Mouse (Mus musculus) midbrain, postnatal 0 days (tissue): ENCODE results near the gene Ccnyl1. TPM values are rescaled to one million over a fixed set of nuclear protein-coding genes. Genes with fewer than 3 reads are reported as not detected.

Source experiments
- ATAC-seq: fragments of 200-750 bp; cut with Nextera tagmentation; 2 replicates; pipeline ENCODE4 v1.8.0; 2017; ENCODE audit warnings: moderate number of reproducible peaks, mild to moderate bottlenecking, moderate TSS enrichment, moderate library complexity; ENCODE audit not compliant: low FRiP score
- DNase-seq: peaks from one replicate; pipeline ENCODE4 v3.0.0-alpha.2; 2015; ENCODE audit warnings: low spot score
- H3K27ac ChIP-seq: fragments of 300-500 bp; sonication (generic); 2 replicates; pipeline ENCODE4 v1.5.1; 2014; ENCODE audit warnings: low read depth, mild to moderate bottlenecking, low read length, mixed read lengths
- H3K27me3 ChIP-seq: fragments of 300-500 bp; sonication (generic); 2 replicates; pipeline ENCODE4 v1.6.1; 2014; ENCODE audit warnings: low read length, control low read depth, mixed read lengths; ENCODE audit not compliant: insufficient read depth
- H3K36me3 ChIP-seq: fragments of 300-500 bp; sonication (generic); 2 replicates; pipeline ENCODE4 v1.6.1; 2014; ENCODE audit warnings: low read length, control low read depth, mixed read lengths; ENCODE audit not compliant: insufficient read depth
- H3K4me1 ChIP-seq: fragments of 300-500 bp; sonication (generic); 2 replicates; pipeline ENCODE4 v1.6.1; 2014; ENCODE audit warnings: mild to moderate bottlenecking, control low read depth, antibody characterized with exemption, low read length, mixed read lengths; ENCODE audit not compliant: insufficient read depth
- H3K4me2 ChIP-seq: fragments of 300-500 bp; sonication (generic); 2 replicates; pipeline ENCODE4 v1.6.1; 2014; ENCODE audit warnings: low read depth, mild to moderate bottlenecking, low read length, mixed read lengths; ENCODE audit not compliant: poor library complexity, severe bottlenecking
- H3K4me3 ChIP-seq: fragments of 300-500 bp; sonication (generic); 2 replicates; pipeline ENCODE4 v1.5.1; 2014; ENCODE audit warnings: low read depth, mild to moderate bottlenecking, low read length, moderate library complexity
- H3K9ac ChIP-seq: fragments of 300-500 bp; sonication (generic); replicated peaks from 2 replicates; pipeline ENCODE4 v1.6.1; 2014; ENCODE audit warnings: mild to moderate bottlenecking, low read length, moderate library complexity, mixed read lengths; ENCODE audit not compliant: poor library complexity, severe bottlenecking
- H3K9me3 ChIP-seq: fragments of 300-500 bp; sonication (generic); 2 replicates; pipeline ENCODE4 v1.6.1; 2016; ENCODE audit warnings: low read length, control low read depth
- CTCF ChIP-seq: IDR thresholded peaks from 2 replicates; pipeline ENCODE4 v1.5.1; 2016; ENCODE audit warnings: antibody characterized with exemption, mild to moderate bottlenecking
- WGBS: fragments of 180-500 bp; shearing (Covaris S2); extraction: QIAGEN DNeasy Blood & Tissue Kit; methylation state at CpG from one replicate; pipeline ENCODE4 v1.1.7; 2014; 5-methylcytosine and 5-hydroxymethylcytosine counted together
- polyA plus RNA-seq: library from polyadenylated mRNA; unstranded; fragments of >200 nt; fragmentation: Nextera tagmentation; extraction: Ambion mirVana; gene quantifications from 2 replicates; pipeline ENCODE4 v1.2.1, GENCODE M21; 2015
- total RNA-seq: library from RNA; depleted of rRNA; stranded (reverse); fragments of >200 nt; gene quantifications from 2 replicates; pipeline ENCODE4 v1.2.3, GENCODE M21; 2014

Ccnyl1 gene
- total and polyA plus RNA-seq, 2 experiments from 2014 or later, result 4.1 to 36.6 TPM

DNA sequence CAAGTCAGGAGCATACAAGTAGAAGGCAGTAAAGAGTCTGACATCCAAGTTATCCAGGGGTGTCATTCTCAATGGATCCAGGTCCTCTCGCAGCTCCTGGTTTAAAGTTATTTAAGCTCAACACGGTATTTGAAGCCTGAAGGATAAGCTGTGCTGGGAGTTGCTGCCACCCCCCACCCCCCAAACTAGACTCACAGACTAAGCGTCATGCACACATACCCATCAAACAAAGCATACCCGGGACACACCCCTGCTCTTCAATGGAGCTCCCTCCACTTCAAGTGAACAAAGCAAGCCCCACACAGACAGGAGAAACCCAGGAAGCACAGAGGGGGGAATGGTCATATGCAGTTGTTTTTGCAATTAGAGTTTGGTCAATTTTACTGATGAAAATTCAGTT, 39.8 kb downstream of the Ccnyl1 start:
- Histone ChIP-seq H3K9ac (no peak overlapping the region), H3K4me3 (no peak overlapping the region), H3K4me1 (no peaks in the 10 kb centered on the region; the same call in 1 of the 2 replicates), H3K27ac (no peak overlapping the region), H3K9me3 (no peaks in the 10 kb centered on the region), H3K4me2 (no peak overlapping the region), H3K36me3 (no peaks in the 10 kb centered on the region), H3K27me3 (peaks cover 14% of the 10 kb centered on the region)
- DNase-seq (no peak), ATAC-seq (no peak)
- WGBS, result 64% methylated on average over 4 of the region's 4 CpGs
- TF ChIP-seq CTCF, result no peak

DNA sequence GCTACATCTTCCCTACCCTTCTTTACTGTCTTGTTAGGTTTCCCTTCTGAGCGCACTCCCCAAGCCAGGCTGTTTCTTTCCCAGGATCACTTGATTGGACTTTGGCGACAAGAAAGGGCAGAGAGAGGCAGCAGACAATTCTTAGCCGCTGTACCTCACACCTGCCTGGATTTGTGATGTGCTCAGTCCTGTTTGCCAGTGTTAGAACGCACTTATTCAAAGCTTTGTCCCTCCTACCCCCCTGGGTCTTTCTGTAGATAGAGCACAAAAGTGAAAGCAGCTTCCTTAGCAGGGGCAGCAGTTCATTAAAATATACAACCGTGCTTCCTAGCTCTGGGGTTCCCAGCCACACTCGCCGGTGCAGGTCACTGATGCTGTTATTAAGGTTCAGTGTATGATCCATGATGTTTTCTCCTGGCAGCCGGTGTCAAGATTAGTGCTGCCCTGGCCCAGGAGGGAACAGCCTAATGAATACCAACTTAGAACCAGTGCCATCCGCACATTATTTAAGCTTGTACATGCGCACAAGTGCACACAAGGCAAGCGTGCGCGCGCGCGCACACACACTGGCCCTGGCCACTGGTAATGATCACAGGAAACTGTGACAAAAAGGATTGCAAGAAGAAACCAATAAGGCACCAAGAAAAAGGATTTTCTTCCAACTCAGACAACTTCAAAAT, 41.2 kb downstream of the Ccnyl1 start:
- Histone ChIP-seq H3K27me3 (peaks cover 28% of the 10 kb centered on the region), H3K36me3 (no peaks in the 10 kb centered on the region), H3K4me1 (no peaks in the 10 kb centered on the region; the same call in 1 of the 2 replicates), H3K27ac (no peak overlapping the region), H3K4me3 (no peak overlapping the region), H3K9ac (no peak overlapping the region), H3K9me3 (no peaks in the 10 kb centered on the region), H3K4me2 (no peak overlapping the region)
- ATAC-seq (no peak), DNase-seq (no peak)
- 63% methylated on average over 16 of the region's 16 CpGs for WGBS
- no peak for TF ChIP-seq CTCF

DNA sequence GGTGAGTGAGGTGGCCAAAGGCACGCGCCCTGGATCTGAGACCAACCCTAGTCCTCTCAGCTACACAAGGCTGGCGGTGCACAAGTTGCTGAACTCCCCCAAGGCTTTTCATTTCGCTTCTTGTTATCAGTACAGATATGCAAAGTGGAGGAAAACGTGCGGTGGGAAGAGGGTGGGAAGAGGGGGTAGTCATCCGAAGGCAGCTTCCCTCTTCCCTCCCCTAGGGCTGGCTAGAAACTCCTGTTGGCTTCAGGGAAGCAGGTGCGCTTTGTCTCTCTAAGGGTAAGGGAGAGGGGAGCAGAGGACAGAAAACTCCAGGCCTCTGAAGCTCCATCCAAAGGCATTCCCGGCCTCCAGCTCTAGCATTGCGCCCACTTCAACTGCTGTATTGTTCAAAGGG, 41.9 kb downstream of the Ccnyl1 start:
- no peaks in the 10 kb centered on the region for H3K36me3 ChIP-seq
- ATAC-seq, result no peak

DNA sequence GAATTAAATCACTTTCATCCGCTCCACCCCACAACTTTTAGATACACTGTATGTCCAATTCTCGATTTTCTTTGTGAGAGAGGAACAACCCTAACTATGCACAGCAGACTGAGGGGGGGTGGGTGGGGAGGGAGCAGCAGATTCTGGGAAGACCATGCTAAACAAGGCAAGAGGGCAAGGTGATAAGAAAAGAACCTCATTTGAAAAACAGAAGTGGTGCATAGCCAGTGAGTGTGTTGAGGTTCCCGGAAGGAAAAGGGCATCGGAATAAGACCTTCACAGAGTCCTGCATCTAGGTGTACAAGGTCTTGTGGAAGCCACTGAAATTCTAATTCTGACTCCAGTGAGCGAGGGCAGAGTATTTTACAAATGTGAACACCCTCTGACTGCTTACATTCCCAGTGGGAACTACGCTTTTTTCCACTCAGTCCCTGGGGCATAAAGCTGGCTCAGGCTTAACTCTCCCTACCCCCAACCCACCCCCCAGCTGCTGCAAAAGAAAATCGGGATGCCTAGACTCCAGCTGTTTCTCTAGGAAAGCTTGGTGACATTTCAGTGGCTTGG, 42.5 kb downstream of the Ccnyl1 start:
- WGBS, result 65% methylated on average over 7 of the region's 7 CpGs
- H3K4me1 ChIP-seq, result no peaks in the 10 kb centered on the region; the same call in 1 of the 2 replicates
- no peak for ATAC-seq

More for the DNA sequence above, 41.9 kb downstream of the Ccnyl1 start:
- Histone ChIP-seq H3K9me3 (no peaks in the 10 kb centered on the region), H3K9ac (no peak overlapping the region), H3K4me2 (no peak overlapping the region), H3K4me3 (no peak overlapping the region), H3K27ac (no peak overlapping the region), H3K4me1 (no peaks in the 10 kb centered on the region; the same call in 1 of the 2 replicates), H3K27me3 (peaks cover 34% of the 10 kb centered on the region)
- WGBS, result 60% methylated on average over 10 of the region's 10 CpGs
- TF ChIP-seq CTCF, result no peak
- DNase-seq, result no peak

DNA sequence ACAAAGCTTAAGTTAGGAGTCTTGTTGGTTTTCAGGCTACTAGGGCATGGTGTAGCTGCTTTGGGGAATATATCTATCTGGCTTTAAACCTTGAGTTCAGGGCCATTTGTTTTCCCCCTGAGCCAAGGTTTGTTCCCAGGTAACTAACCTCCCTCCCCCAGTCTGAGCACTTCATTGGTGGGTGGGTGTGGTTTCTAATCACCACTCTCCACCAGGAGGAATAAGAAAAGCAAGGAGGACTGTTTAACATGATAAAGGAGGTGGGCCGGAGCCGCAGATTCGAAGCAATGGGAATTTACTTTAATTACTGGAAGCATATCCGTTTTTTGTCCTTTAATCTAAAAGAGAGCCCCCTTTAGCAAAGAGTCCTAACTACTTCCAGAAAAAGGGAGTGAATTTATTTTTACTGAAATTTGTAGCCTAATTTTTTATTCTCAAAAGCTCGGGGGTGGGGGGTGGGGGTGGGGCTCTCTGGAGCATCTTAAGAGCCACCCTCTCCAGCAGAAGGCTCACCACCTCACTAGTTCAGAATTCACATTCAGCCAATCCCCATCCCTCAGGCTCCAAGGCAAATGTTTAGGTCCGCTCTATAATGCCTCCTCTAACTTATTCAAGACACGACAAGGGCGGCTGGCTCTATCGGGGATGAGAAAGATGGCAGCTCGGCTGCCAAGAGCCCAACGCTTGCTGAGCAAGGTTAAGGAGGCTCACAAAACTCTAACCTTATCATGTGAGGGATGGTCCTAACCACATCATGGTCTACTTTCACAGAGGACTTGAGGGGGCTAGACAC, 43.4 kb downstream of the Ccnyl1 start:
- Histone ChIP-seq H3K36me3 (no peaks in the 10 kb centered on the region), H3K27me3 (peaks cover 48% of the 10 kb centered on the region), H3K4me2 (no peak overlapping the region), H3K9me3 (no peaks in the 10 kb centered on the region), H3K9ac (no peak overlapping the region), H3K4me3 (no peak overlapping the region), H3K27ac (no peak overlapping the region), H3K4me1 (peaks cover 4% of the 10 kb centered on the region; the same call in 1 of the 2 replicates)
- 31% methylated on average over 11 of the region's 11 CpGs for WGBS
- ATAC-seq, result no peak
- DNase-seq, result no peak
- TF ChIP-seq CTCF, result no peak

More for the DNA sequence above, 42.5 kb downstream of the Ccnyl1 start:
- no peak for TF ChIP-seq CTCF
- H3K36me3 ChIP-seq, result no peaks in the 10 kb centered on the region
- H3K9me3 ChIP-seq, result no peaks in the 10 kb centered on the region
- H3K27ac ChIP-seq, result no peak overlapping the region
- H3K4me3 ChIP-seq, result no peak overlapping the region
- H3K9ac ChIP-seq, result no peak overlapping the region
- H3K4me2 ChIP-seq, result no peak overlapping the region
- no peak for DNase-seq
- H3K27me3 ChIP-seq, result peaks cover 39% of the 10 kb centered on the region
